Mouse (Mus musculus) forebrain, embryonic 12.5 days (tissue): Measurements from ENCODE around the gene Plekhm1. TPM values are rescaled to one million over a fixed set of nuclear protein-coding genes. Genes with fewer than 3 reads are reported as not detected.

Source experiments
- ATAC-seq: fragments of 200-750 bp; cut with Nextera tagmentation; 2 replicates; pipeline ENCODE4 v1.8.0; 2017; ENCODE audit warnings: moderate TSS enrichment; ENCODE audit not compliant: low FRiP score
- H3K27ac ChIP-seq: fragments of 300-500 bp; sonication (generic); 2 replicates; pipeline ENCODE4 v1.5.1; 2016; ENCODE audit warnings: mild to moderate bottlenecking
- H3K27me3 ChIP-seq: fragments of 300-500 bp; sonication (generic); 2 replicates; pipeline ENCODE4 v1.6.1; 2016; ENCODE audit warnings: mild to moderate bottlenecking
- H3K36me3 ChIP-seq: fragments of 300-500 bp; sonication (generic); replicated peaks from 2 replicates; pipeline ENCODE4 v1.6.1; 2016; ENCODE audit warnings: mild to moderate bottlenecking
- H3K4me1 ChIP-seq: fragments of 300-500 bp; sonication (generic); 2 replicates; pipeline ENCODE4 v1.6.1; 2016
- H3K4me2 ChIP-seq: fragments of 300-500 bp; sonication (generic); 2 replicates; pipeline ENCODE4 v1.6.1; 2016; ENCODE audit warnings: mild to moderate bottlenecking, moderate library complexity
- H3K4me3 ChIP-seq: fragments of 300-500 bp; sonication (generic); replicated peaks from 2 replicates; pipeline ENCODE4 v1.5.1; 2016; ENCODE audit warnings: mild to moderate bottlenecking
- H3K9ac ChIP-seq: fragments of 300-500 bp; sonication (generic); 2 replicates; pipeline ENCODE4 v1.6.1; 2016; ENCODE audit warnings: mild to moderate bottlenecking
- H3K9me3 ChIP-seq: fragments of 300-500 bp; sonication (generic); 2 replicates; pipeline ENCODE4 v1.6.1; 2016
- WGBS: fragments of 180-500 bp; shearing (Covaris S2); methylation state at CpG from one replicate; pipeline ENCODE4 v1.1.7; 2016; 5-methylcytosine and 5-hydroxymethylcytosine counted together
- polyA plus RNA-seq: library from polyadenylated mRNA; unstranded; fragments of >200 nt; fragmentation: Nextera tagmentation; extraction: Ambion mirVana; gene quantifications from 2 replicates; pipeline ENCODE4 v1.2.1, GENCODE M21; 2016

Gene Plekhm1
- polyA plus RNA-seq, 1 experiment from 2014 or later, result 10.3 TPM

DNA sequence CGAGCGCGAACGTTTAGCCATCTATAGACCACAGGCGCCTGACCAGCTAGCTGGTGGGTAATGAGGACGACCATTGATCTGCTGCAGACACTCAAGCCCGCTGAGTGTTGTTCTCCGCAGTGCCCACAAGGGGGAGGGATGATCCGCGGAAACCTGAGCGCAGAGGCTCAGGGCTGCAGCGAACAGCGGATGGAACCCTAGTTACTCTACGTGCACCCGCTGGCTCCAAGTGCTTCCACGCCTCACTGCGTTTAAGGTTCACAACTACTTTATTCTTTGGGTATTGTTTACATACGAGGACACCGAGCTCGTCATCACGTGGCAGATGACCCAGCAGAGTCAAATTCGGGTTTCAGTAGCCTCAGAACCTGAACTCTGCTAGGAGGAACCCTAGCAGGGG, 53.4 kb downstream of the Plekhm1 start:
- Histone ChIP-seq H3K27me3 (peaks cover 92% of the 10 kb centered on the region), H3K36me3 (no peaks in the 10 kb centered on the region), H3K9ac (no peak overlapping the region), H3K4me3 (0 out of 2 replicates have a peak overlapping the region, but pooled peaks have one; percentile 10), H3K4me2 (peak overlapping the region; percentile 35), H3K9me3 (no peaks in the 10 kb centered on the region), H3K4me1 (peaks cover 54% of the 10 kb centered on the region), H3K27ac (no peak overlapping the region)
- under 1% methylated on average over 22 of the region's 22 CpGs for WGBS
- peak; percentile 51; the same call in 1 of the 2 replicates for ATAC-seq

DNA sequence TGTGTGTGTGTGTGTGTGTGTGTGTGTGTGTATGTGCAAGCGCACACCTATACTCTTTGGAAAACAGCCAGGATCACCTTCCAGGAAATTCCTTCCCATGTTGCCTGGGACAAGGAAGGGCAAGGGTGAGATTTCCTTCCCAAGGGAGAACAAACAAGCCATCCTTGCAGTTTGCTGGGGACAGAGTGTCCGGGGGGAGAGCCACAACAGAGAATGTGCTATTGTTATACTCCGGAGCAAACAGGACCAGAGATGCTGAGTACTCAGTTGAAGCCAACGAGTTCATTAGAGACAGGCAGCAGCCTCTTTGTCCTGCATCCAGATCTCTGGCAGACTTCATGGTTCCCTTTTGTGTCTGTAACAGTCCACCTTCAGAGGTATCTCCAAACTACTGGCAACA, 54.2 kb downstream of the Plekhm1 start:
- H3K4me2 ChIP-seq, result no peak overlapping the region
- H3K27me3 ChIP-seq, result peaks cover 84% of the 10 kb centered on the region

DNA sequence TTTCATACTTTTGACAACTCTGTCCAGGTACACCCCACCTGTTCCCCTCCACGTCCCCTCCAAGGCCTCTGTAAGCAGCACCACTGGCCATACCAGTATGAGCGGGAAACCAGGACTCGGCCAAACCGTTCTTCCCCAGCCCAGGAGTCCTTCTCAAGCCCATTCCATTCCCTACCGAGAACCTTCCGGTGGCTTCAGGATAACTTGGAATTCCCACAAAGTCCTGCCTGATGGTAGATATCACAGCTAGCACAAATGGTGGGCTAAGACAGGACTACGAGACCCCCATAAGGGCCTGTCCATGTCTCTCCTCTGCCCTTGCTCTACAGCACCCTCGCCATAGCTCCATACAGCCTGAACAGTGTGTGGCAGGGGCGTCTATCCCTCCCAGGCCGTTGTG, 54.8 kb downstream of the Plekhm1 start:
- Histone ChIP-seq H3K27me3 (peaks cover 78% of the 10 kb centered on the region), H3K4me3 (no peak overlapping the region), H3K27ac (no peak overlapping the region), H3K4me1 (peaks cover 45% of the 10 kb centered on the region), H3K9me3 (peaks cover 2% of the 10 kb centered on the region; the same call in 1 of the 2 replicates), H3K36me3 (no peaks in the 10 kb centered on the region), H3K4me2 (no peak overlapping the region), H3K9ac (no peak overlapping the region)
- WGBS, result 89% methylated on average over 10 of the region's 10 CpGs
- ATAC-seq, result no peak

More for the DNA sequence above, 54.2 kb downstream of the Plekhm1 start:
- no peaks in the 10 kb centered on the region for H3K36me3 ChIP-seq
- 51% methylated on average over 4 of the region's 4 CpGs for WGBS
- no peaks in the 10 kb centered on the region for H3K9me3 ChIP-seq
- ATAC-seq, result no peak
- H3K4me3 ChIP-seq, result no peak overlapping the region
- H3K27ac ChIP-seq, result no peak overlapping the region
- H3K9ac ChIP-seq, result no peak overlapping the region
- H3K4me1 ChIP-seq, result peaks cover 51% of the 10 kb centered on the region

DNA sequence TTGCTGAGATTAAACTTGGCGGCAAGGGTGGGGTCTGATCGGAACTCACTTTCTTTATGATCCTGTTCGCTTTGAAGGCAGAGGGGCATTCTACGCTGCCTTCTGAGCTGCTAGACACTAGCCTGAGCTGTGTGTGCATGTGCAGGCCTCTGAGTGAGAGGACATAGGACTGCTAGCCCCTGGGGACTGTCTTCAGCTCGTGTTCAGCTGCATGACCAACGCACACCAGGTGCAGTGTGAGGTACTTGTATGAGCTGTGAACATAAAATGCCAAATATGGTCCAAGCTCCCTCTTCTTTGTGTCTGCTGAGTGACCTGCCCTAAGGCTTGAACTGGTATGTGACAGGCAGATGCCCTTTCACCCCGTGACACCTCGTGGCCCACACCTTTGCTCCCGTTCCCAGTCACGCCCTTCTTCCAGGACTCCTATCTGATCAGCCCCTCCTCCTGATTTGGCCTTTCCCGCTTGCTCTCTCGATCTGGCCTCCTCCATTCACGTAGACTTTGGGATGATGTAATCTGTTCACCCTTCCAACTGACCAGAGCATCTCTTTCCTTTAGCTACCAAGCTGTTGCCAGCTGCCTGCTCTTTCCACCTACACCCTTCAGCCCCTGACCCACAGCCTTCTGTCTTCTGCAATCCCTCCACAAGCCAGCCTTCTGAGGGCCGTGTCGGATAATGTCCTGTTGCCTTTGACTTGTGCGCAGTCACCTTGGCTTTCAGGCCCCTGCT, 55.4 kb downstream of the Plekhm1 start:
- no peak overlapping the region for H3K27ac ChIP-seq
- ATAC-seq, result no peak
- no peak overlapping the region for H3K9ac ChIP-seq
- H3K4me2 ChIP-seq, result no peak overlapping the region
- no peak overlapping the region for H3K4me3 ChIP-seq
- peaks cover 72% of the 10 kb centered on the region for H3K27me3 ChIP-seq
- H3K4me1 ChIP-seq, result peaks cover 41% of the 10 kb centered on the region
- 87% methylated on average over 16 of the region's 16 CpGs for WGBS
- H3K36me3 ChIP-seq, result no peaks in the 10 kb centered on the region
- peaks cover 5% of the 10 kb centered on the region; the same call in 1 of the 2 replicates for H3K9me3 ChIP-seq

DNA sequence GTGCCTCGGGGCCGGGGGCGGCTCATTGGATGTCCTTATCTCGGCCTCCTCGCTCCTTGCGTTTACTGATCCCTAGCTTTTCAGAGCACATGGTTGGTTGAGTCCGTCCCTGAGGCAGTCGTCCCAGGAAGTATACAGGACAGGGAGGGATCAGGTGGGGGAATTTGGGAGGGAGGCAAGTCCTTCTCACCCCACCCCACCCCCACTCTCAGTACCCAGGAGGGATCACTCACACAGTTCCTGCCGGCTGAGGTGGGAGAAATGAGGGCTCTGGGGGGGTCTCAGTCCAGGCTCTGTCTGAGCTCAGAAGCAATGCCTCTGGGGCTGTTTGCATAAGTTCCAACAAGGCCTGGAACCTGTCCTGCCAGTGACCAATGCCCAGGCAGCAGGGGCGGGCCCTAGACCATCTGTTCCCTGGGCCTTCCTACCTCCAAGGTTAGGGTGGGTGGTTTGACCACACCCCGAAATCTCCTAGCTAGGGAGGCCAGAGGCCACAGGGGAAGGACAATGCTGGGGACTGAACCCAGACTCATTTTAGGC, 56.4 kb downstream of the Plekhm1 start:
- no peaks in the 10 kb centered on the region for H3K36me3 ChIP-seq
- H3K4me2 ChIP-seq, result no peak overlapping the region
- peaks cover 5% of the 10 kb centered on the region; the same call in 1 of the 2 replicates for H3K9me3 ChIP-seq
- no peak overlapping the region for H3K9ac ChIP-seq
- no peak overlapping the region for H3K4me3 ChIP-seq
- 29% methylated on average over 11 of the region's 11 CpGs for WGBS
- H3K4me1 ChIP-seq, result peaks cover 33% of the 10 kb centered on the region
- no peak overlapping the region for H3K27ac ChIP-seq
- no peak for ATAC-seq
- peaks cover 62% of the 10 kb centered on the region for H3K27me3 ChIP-seq

DNA sequence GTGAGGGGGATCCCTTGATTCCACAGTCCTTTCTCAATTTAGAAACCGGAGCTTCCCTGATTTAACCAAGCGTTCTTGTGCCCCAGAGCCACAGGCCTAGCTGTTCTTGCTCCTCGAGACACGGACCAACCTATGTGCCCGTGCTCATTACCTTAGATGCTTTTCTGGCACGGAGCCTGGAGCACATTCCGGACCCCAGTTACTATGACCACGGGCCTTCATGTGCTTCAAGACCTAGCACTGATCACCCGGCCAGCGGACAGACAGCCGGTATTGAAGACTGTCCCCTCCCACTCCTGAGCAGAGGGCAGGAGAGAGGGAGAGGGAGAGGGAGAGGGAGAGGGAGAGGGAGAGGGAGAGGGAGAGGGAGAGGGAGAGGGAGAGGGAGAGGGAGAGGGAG, 57.2 kb downstream of the Plekhm1 start:
- Histone ChIP-seq H3K4me2 (no peak overlapping the region), H3K4me3 (no peak overlapping the region), H3K9me3 (peaks cover 5% of the 10 kb centered on the region; the same call in 1 of the 2 replicates), H3K27ac (no peak overlapping the region), H3K9ac (no peak overlapping the region), H3K27me3 (peaks cover 54% of the 10 kb centered on the region), H3K36me3 (no peaks in the 10 kb centered on the region), H3K4me1 (peaks cover 28% of the 10 kb centered on the region)
- ATAC-seq, result no peak
- 25% methylated on average over 11 of the region's 11 CpGs for WGBS

DNA sequence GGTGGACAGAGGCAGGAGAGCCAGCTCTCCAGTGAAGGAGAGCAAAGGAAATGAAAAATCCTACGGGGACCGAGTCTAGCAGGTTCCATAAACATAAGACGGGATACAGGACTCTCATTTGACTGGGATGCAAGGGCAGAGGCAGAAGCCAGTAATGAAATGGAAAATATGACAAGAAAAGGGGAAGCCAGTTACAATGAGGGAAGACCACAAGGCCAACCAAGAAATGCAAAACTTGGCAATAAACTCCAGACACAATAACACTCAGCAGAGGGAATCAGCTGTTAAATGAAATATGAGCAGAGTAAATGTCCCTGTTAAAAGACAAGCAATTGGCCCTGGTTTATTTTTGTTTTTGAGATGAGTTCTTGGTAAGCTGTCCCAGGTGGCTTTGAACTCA, 58.5 kb downstream of the Plekhm1 start:
- H3K27me3 ChIP-seq, result peaks cover 41% of the 10 kb centered on the region
- H3K4me1 ChIP-seq, result peaks cover 18% of the 10 kb centered on the region
- H3K9me3 ChIP-seq, result peaks cover 5% of the 10 kb centered on the region; the same call in 1 of the 2 replicates
- H3K4me2 ChIP-seq, result no peak overlapping the region
- ATAC-seq, result no peak
- H3K27ac ChIP-seq, result no peak overlapping the region
- no peaks in the 10 kb centered on the region for H3K36me3 ChIP-seq
- H3K4me3 ChIP-seq, result no peak overlapping the region
- WGBS, result 82% methylated on average over 3 of the region's 3 CpGs
- no peak overlapping the region for H3K9ac ChIP-seq

DNA sequence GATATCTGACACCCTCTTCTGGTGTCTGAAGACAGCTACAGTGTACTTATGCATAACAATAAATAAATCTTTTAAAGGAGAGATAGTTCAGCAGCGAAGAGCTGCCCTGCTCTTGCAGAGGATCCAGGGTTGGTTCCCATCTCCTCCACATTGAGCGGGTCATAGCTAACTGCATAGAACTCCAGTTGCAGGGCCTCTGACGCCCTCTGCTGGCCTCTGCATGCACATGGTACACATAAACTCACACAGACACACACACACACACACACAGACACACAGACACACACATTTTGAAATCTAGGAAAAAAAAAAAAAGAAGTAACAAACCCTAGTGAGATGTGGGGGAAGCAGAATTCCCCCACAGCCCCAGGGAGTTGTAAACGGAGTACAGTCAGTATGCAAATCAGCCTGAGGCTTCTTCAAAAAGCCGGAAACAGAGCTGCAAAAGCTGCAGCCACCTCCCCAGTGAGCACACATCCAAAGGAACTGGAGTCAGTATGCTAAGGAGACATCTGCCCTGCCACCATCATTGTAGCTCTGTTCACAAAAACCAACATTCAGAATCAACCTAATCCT, 60.2 kb downstream of the Plekhm1 start:
- Histone ChIP-seq H3K9ac (no peak overlapping the region), H3K4me2 (no peak overlapping the region), H3K36me3 (no peaks in the 10 kb centered on the region), H3K27me3 (peaks cover 25% of the 10 kb centered on the region), H3K27ac (no peak overlapping the region), H3K4me1 (peaks cover 13% of the 10 kb centered on the region; the same call in 1 of the 2 replicates), H3K4me3 (no peak overlapping the region), H3K9me3 (peaks cover 5% of the 10 kb centered on the region; the same call in 1 of the 2 replicates)
- whole genome bisulfite sequencing, result 80% methylated on average over 5 of the region's 5 CpGs
- no peak for ATAC-seq

DNA sequence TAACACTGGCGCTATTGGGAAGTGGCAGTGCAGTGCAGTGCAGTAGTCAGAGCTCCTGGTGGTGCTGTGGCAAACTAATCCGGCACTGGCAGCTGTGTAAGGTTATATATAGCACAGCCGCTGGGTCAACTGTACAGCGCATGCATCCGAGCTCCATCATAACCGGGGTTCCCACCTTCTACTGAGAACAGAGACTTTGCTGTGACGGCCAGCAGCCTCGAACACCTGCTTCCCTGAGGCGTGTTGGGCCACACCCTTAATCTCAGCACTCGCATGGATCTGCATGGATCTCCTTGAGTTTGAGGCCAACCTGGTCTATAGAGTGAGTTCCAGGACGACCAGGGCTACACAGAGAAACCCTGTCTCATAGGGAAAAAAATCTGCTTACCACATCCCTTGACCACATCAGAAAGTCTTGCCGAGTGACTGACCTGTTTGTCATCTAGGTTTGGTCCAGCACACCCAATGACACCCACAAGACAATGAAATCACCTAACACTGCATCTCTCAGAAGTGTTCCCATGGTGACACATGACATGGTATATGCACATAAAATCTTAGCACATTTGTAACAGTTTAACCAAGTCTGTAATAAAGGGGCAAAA, 61.7 kb downstream of the Plekhm1 start:
- no peak overlapping the region for H3K27ac ChIP-seq
- no peak overlapping the region for H3K4me2 ChIP-seq
- 91% methylated on average over 12 of the region's 12 CpGs for WGBS
- peaks cover 8% of the 10 kb centered on the region; the same call in 1 of the 2 replicates for H3K4me1 ChIP-seq
- no peak overlapping the region for H3K4me3 ChIP-seq
- ATAC-seq, result no peak
- peaks cover 11% of the 10 kb centered on the region for H3K27me3 ChIP-seq
- peaks cover 5% of the 10 kb centered on the region; the same call in 1 of the 2 replicates for H3K9me3 ChIP-seq
- H3K36me3 ChIP-seq, result no peaks in the 10 kb centered on the region
- H3K9ac ChIP-seq, result no peak overlapping the region

DNA sequence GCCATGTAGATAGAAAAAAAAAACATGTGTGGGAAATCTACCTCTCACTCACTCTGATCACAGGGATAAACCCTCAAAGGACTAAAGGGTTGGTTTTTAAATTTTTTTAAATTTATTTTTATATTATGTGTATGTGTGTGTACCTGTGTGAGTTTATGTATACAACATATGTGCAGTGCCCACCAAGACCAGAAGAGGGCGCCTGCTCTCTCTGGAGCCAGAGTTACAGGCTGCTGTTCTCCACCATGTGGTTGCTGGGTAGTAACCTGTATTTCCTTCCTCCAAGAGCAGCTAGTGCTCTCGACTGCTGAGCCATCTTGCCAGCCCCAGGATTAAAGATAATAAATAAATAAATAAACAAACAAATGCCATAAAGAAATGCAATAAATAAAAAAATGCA, 62.8 kb downstream of the Plekhm1 start:
- ATAC-seq, result no peak

DNA sequence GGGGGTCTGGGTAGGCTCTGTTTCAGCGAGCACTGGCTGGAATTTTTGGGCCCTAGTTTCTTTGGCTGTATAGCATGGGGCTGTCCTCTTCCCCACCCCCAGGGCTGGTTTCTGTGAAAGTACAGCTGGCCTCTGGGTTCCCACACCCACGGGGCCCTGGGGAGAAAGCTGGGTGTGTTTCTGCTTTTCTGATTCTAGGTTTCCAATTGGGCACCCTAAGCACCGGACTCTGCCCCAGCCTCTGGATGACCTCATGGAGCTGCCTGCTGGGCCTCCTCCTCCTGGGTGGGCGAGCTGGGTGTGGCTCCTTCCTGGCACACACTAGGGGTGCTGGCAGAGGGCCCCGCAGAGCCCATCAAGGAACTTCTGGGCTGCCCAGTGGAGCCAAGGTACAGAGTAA, 65.8 kb downstream of the Plekhm1 start:
- 75% methylated on average over 5 of the region's 5 CpGs for WGBS
- no peaks in the 10 kb centered on the region for H3K4me1 ChIP-seq

More for the DNA sequence above, 62.8 kb downstream of the Plekhm1 start:
- Histone ChIP-seq H3K36me3 (no peaks in the 10 kb centered on the region), H3K9me3 (peaks cover 5% of the 10 kb centered on the region; the same call in 1 of the 2 replicates), H3K9ac (no peak overlapping the region), H3K4me1 (no peaks in the 10 kb centered on the region), H3K27ac (no peak overlapping the region), H3K27me3 (0 out of 2 replicates have a peak, but pooled peaks cover 2% of the 10 kb centered on the region), H3K4me2 (no peak overlapping the region), H3K4me3 (no peak overlapping the region)
- 90% methylated on average over 2 of the region's 2 CpGs for WGBS

DNA sequence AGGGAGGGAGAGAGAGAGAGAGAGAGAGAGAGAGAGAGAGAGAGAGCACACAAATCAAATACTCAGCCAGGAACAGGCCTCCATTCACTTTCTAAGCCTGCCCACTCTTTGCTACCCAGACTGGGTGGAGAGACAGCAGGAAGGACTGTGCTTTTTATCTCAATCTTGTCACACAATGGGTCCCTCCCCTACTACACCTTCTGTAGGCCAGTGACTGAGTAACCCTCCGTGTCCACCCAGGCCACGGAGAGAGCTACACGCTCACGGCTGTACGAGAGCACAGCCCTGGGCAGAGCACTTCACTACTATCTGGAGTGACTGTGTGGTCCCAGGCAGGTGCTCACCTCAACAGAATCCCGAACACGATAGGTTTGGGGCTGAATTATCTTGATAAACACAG, 66.3 kb downstream of the Plekhm1 start:
- no peaks in the 10 kb centered on the region for H3K4me1 ChIP-seq
- no peaks in the 10 kb centered on the region for H3K9me3 ChIP-seq
- H3K4me3 ChIP-seq, result no peak overlapping the region
- no peaks in the 10 kb centered on the region; the same call in 1 of the 2 replicates for H3K27me3 ChIP-seq
- H3K4me2 ChIP-seq, result no peak overlapping the region
- H3K36me3 ChIP-seq, result no peaks in the 10 kb centered on the region
- H3K9ac ChIP-seq, result no peak overlapping the region
- H3K27ac ChIP-seq, result no peak overlapping the region
- WGBS, result 86% methylated on average over 7 of the region's 7 CpGs
- ATAC-seq, result no peak

More for the DNA sequence above, 65.8 kb downstream of the Plekhm1 start:
- no peak overlapping the region for H3K4me3 ChIP-seq
- H3K9me3 ChIP-seq, result no peaks in the 10 kb centered on the region
- no peak overlapping the region for H3K4me2 ChIP-seq
- no peak overlapping the region for H3K9ac ChIP-seq
- H3K27ac ChIP-seq, result no peak overlapping the region
- H3K27me3 ChIP-seq, result no peaks in the 10 kb centered on the region; the same call in 1 of the 2 replicates
- no peaks in the 10 kb centered on the region for H3K36me3 ChIP-seq
- ATAC-seq, result no peak
